Mouse (Mus musculus) v-Abl transformed pro-B cells (cell line): ENCODE measurements around the gene Card19.

Experiments
- in situ Hi-C, 2 experiments: fragments of 400-800 bp; cut with MboI; formaldehyde crosslinking; loops; one replicate each; pipeline ENCODE4 v1.15.1; 2025; ENCODE audit not compliant: unreplicated experiment in 2 of 2

Card19 gene

DNA sequence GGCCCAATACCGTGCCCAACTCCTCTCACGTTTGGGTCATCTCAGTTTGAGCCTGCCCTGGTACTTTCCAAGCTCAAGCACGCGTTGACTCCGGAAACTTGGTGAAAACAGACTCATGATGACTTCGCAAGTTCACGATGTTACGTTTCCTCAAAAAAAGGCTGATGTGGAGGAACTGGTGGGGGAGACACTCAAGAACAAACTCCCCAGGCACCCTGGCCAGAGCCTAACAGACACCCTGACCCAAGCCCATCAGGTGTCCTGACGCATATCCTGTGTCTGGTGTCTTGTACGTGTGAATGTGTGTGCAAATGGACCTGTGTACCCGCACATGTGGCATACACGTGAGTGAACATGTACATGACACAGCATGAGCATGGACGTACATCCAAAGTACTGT is 15.1 kb downstream of the Card19 start:
- in situ Hi-C loops, result loop anchor here in 1 of 2 experiments (25.0 kb wide), 1 partner anchor 462 kb away; the partner anchor contains the start of genes Cenpp and Nol8

DNA sequence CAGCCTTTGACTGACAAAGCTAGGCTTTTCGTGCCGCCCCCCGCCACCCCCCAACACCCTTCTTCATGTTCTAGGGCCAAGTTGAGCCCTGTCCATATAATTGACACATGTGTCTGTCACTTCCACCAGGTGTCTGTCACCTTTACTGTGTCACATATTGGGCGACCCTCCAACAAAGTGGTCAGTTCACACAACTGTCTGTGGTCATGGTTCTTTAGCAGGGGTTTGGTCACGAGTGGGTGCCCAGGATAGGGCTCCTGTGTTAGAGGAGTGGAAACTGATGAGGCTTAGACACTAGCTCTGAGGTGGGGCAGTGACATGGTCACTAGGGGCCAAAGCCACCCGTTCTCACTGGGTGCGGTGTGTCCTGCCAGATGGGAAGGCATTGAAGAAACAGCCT is 15.9 kb downstream of the Card19 start:
- in situ Hi-C loops, result loop anchor here (25.0 kb wide), 2 partner anchors 338 to 462 kb away; partner anchors contain the start of genes Cenpp (in 1 of the 2), Nol8 (in 1 of the 2) and Phf2 (in 1 of the 2)

DNA sequence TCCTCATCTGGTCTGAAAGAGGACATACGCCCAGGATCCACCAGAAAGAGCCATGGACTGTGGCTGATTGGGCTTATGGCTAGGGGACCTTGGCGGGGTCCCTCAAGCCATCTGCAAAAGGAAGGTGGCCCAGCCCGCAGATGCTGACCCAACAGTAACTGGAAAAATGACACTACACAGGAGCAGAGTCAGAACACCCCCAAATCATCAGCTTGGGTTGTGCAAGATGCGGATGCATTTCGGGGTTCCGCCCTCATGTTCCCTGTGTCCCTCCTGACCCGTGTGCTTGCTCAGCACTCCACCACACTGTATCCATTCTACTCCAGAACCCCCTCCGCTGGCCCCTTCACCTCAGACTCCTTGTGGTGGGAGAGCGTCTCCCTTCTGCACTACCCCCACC is 17.1 kb downstream of the Card19 start:
- in situ Hi-C loops, result loop anchor here in 1 of 2 experiments (25.0 kb wide), 1 partner anchor 336 kb away; the partner anchor contains the start of gene Phf2

DNA sequence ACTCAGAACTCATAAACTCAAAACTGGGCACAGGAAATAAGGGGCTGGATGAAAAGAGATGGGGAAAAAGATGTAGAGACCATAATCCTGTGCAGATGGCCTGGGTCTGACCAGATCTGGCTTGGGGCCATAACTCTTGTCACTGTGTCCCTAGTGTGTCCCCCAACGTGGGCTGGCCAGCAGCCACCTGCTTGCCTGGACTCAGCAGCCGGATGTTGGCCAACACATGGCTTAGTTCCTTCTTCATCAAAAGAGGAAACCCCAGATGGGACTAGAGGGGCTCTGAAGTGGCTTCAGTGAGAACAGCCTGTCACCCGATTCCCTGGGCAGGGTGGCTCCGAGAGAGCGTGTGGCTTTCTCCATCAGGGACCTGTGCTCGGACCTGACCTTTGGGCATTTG is 19.1 kb downstream of the Card19 start:
- in situ Hi-C loops, result loop anchor here in 1 of 2 experiments (25.0 kb wide), 1 partner anchor 334 kb away; the partner anchor contains the start of gene Phf2

DNA sequence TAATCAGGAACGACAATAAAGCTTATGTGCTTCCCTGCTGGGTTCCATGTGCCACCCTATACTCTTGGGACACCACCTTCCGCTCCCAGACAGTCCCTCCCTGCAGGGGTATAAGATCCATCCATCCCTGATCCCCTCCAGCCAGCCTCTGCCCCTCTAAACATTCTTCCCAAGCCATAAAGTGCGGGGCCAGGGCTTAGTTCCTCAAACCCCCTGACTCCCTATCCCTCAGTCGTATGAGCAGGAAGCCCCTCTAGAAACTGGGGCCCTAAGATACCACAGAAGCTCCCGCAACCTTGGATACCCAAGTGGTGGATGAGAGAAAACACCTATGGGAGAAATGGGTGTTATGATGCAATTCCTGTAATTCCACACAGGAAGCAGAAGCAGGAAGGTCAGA is 19.6 kb downstream of the Card19 start:
- in situ Hi-C loops, result loop anchor here in 1 of 2 experiments (25.0 kb wide), 1 partner anchor 334 kb away; the partner anchor contains the start of gene Phf2

DNA sequence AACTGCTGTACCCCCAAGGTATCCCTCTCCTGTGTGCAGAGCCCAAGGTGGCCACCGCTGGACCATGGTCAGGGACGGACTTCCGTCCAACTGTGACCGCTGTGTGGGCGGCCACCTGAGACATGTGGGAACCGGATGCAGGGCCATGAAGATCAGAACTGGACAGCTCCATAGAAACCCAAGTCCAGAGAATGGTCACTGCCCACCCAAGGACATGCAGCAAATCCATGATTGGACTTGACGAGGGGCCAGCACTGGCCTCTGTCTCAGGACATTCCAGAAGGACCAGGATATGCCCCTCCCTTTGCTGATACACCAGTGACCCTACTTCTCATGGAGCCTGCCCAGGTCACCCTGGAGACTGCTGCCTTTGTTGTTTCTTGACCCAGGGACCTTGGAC is 20.2 kb downstream of the Card19 start:
- in situ Hi-C loops, result loop anchor here in 1 of 2 experiments (25.0 kb wide), 1 partner anchor 333 kb away; the partner anchor contains the start of gene Phf2

DNA sequence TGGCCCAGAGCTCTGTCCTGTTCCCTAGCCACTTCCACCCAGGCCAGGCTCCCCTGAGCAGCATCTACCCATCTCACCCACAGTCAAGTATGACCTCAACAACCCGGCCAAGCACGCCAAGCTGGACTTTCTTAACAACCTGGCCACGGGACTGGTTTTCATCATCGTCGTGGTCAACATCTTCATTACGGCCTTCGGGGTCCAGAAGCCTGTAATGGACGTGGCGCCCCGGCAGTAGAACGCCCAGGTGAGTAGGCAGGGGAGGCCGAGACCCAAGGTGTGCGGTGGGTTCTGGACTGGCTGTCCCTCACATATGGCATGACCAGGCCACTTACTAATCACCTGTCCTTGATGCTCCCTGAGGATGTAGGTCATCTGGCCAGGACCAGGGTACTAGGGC is 21.0 kb downstream of the Card19 start:
- in situ Hi-C loops, result loop anchor here in 1 of 2 experiments (25.0 kb wide), 1 partner anchor 333 kb away; the partner anchor contains the start of gene Phf2

DNA sequence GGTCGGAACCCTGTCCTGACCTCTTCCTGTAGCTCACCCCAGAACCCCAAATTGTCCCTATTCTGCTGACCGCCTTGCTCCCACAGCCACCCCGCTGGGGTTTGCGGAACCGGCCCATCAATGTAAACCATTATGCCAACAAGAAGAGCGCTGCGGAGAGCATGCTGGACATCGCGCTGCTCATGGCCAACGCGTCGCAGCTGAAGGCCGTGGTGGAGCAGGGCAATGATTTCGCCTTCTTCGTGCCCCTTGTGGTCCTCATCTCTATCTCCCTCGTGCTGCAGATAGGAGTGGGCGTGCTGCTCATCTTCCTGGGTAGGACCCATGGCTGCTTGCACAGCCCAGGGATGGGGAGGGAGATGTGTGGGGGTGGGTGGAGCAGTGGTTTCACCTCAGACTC is 22.2 kb downstream of the Card19 start:
- in situ Hi-C loops, result loop anchor here in 1 of 2 experiments (25.0 kb wide), 1 partner anchor 331 kb away; the partner anchor contains the start of gene Phf2

DNA sequence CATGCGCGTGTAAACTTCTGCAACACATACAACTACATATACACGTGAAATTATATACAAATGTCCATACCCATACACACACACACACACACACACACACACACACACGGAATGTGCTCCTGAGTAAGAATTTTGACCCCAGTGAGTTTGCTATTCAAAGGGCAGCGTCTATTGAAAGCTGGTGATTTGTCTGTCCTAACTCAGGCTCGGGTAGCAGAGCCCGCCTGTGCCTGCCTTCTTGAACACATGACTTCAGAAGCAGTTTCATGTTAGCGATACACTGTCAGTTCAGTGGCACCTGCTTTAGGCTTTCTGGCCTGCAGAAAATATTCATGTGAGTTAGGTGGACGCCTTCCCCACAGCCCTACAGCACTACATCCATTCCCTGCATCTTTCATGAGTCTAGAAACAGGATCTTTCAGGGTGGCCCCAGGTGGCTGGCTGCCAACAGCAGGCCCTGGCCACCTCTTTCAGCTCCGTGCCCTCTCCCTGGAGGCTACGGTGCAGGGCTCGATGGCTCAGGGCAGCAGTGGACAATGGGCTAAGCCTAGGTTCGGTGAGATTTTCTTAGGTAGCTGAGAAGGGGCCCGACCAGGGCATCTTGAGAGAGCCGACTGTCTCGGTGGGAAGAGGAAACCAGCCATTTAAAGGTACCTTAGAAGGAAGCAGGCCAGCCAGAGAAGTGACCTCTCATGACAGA is 23.5 kb downstream of the Card19 start:
- in situ Hi-C loops, result loop anchor here in 1 of 2 experiments (25.0 kb wide), 1 partner anchor 330 kb away; the partner anchor contains the start of gene Phf2

DNA sequence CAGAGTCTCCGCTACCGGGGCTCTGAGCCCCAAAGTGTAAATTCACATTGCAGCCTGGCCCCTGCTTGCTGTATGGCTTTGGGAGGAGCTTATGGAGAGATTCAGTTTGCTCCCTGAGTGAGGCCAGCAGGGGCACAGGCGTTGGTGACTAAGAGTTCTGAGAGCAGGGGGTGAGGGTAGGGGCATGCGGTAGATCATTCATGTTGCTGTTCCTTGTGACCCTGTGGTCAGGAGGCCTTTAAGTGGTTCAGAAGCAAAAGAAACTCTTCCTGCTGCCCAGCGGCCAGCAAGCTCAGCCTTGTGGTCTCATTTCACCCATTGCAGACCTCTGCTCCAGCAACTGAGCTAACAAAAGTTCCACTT is 24.2 kb downstream of the Card19 start:
- in situ Hi-C loops, result loop anchor here in 1 of 2 experiments (25.0 kb wide), 1 partner anchor 329 kb away; the partner anchor contains the start of gene Phf2

DNA sequence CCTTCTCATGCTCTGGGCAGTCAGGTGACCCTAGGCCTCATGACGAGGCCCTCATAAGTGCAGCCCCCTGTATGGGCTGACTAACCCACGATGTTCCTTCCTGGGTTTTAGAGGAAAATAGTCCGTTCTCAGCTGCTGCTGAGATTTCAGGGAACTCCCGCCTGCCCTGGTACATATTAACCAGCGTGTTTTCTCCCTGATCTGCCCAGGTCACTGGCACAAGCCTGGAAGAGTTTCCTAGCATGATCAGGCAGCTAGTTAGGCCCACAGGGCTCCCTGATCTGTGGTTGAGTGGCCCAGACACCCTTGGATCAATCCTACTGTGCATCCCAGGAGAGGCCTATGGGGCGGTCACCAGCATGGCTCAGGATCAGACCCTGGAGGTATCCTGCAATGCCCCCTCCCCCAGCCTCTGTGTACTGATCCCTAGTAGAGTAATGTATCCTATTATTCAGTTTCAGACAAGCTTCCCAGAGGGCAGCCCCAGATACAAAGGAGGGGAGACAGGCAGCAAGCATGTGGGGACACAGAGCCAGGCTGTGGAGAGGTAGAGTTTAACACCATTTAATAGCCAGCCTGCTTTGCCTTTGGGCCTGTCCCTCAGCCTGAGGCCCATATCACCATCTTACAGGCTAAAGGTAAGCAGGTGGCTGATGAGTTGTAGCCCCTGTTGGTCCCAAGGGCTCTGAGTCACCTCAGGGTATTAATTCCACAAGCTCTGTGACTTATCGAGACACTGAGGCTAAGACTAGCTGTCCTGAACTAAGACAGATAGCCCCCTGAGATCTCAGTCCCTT is 24.8 kb downstream of the Card19 start:
- in situ Hi-C loops, result loop anchor here in 1 of 2 experiments (25.0 kb wide), 1 partner anchor 329 kb away; the partner anchor contains the start of gene Phf2

DNA sequence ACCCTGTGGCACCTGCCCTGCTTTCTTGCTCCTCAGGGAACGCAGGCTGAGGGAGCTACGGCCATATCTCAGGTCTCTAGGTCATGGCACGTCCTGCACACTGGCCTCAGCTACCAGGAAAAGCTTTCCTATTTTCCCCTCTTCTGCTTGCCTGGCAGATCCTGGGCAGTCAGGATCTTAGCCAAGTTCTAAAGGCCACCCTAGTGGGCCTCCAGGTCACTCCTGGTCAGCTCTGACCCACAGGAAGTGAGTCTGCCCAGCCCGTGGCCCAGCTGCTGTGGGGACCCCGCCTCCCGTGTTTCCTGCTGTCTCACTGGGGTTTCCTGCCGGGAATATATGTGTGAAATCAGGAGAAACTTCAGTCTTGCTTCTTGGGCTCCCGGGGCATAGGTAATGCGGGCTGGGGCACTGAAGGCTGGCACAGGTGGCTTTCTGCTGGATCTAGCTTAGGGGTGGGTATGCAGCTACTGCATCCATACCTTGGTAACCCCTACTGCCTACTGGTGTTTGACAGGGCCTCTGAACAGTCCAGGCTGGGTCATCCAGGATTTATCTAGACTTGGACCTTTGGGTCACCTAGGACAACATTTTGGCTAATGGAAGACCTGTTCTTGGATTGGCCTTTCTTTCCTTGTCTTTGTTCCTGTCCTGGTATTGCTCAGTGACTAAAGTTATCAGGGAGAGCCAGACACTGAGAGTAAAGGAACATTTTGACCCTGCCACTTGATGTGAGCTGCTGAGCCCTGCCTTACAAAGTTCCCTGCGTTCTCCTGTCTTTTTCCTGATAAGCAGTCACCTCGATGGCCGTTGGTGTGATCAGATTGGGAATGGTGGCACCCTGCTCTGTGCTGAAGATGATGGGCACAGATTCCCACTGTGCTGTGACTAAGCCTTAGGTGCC is 25.6 kb downstream of the Card19 start:
- in situ Hi-C loops, result loop anchor here in 1 of 2 experiments (25.0 kb wide), 1 partner anchor 328 kb away; the partner anchor contains the start of gene Phf2

DNA sequence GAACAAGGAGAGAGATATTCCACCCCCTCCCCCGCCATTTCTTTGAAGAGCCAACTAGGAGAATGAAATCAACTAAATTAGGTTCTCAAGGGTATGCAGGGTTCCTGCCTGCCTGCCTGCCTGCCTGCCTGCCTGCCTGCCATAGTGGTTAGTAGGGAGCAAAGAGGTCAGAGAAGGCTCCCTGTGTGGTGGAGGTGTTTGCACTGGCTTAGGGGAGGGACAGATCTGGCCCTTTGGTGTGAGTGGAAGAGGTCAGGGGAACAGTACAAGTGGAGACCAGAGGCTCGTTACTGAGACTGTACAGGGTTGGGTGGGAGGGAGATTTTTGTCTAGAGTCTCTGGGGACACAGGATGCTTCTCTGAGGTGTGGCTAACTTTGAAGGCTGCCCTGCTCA is 26.9 kb downstream of the Card19 start:
- in situ Hi-C loops, result loop anchor here in 1 of 2 experiments (25.0 kb wide), 1 partner anchor 327 kb away; the partner anchor contains the start of gene Phf2

DNA sequence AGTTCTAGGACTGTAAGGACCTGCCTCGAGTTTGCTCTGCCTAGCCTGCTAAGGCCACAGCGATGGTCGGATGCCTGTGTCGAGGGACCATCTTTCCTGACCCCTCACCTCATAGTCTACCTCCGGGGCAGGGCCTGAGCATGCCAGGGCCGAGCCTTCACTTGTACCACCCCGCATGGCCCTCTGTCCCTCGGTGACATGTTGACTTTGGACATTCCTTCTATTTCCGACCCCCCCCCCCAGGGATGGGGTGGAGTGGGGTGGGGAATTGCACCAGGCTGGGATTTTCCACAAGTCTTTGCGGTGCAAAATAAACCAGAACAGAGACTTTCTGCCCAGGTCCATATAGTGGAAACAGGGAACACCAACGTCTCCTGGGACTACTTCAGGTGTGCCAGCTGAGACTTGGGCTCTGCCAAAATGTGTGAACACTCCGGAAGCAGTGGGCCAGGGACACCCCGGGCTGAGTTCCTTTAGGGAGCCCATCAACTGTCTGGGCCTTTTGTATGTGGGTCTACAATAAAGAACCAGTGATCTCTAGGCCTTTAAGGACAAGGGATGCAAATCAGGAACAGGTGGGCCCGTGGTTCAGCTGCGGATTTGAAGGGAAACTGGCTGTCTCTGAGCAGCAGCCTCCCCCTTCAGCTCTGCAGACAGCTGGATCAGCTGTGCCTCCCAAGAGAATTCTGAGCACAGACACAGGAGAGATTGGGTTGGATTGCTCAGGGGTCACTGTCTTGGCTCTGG is 27.4 kb downstream of the Card19 start:
- in situ Hi-C loops, result loop anchor here in 1 of 2 experiments (25.0 kb wide), 1 partner anchor 326 kb away; the partner anchor contains the start of gene Phf2

DNA sequence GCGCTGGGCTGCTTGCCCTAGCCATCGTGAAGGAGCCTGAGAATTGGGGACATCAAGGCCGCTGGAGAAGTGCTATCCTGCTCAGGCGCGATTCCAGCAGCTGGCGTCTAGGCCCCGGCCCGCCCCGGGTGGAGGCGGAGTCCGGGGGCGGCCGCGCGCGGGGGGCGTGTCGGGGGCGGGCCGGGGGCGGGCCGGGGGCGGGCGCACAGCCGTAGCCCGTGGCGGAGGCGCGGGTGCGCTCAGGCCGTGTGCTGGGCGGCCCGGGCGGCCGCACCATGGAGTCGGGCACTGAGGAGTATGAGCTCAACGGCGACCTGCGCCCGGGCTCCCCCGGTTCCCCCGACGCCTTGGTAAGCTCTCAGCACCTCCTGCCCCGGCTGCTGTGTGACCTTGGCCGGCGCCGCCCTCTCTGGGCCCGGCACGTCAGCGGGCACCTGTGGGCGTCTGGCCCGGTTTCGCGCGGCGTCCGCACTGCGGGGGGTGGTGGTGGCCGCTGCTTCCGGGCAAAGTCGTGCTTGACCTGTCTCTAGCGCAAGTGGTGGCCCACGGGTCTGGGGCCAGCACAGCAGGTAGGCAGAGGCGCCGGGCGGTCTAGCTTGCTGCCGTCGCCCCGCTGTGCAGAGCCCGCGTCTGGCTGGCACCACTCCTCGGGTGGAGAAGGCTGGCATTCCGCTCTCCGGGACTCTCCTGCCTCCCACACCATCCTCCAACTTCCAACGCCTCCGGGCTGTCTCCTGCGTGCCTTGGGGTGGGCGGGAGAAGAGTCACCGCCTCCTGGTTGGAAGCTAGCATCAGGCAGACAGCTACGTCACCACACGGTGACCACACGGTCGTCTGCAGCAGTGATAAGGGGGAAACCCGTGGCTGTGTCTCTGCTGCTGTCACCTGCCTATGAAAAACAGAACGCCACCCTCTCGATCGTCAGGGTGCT is 28.3 kb downstream of the Card19 start, which contains the start of gene Ninj1:
Gene Ninj1 (plus strand): TSS at position 198 of the 931 bp plus-strand sequence.
- in situ Hi-C loops, result loop anchor here in 1 of 2 experiments (25.0 kb wide), 1 partner anchor 325 kb away; the partner anchor contains the start of gene Phf2

DNA sequence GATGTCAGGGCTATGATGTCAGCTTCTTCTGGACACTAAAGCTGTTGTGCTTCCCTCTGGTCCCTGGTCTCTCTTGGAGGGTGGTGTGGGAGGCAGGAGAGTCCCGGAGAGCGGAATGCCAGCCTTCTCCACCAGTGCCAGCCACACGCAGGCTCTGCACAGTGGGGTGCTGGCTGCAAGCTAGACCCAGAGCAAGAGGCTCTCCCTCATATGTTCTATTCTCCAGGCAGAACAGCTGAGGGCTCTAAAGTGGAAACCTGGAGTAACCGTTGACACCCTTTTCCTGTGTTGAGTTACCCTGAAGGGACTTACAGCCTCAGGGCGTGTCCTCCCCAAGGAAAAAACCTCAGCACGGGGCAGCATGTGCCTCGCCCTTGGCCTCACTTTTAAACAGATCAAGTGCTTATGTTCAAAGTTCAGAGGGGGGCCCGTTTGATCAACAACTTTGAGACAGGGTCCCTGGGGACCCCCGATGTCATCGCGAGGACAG is 29.0 kb downstream of the Card19 start:
- in situ Hi-C loops, result loop anchor here in 1 of 2 experiments (25.0 kb wide), 1 partner anchor 325 kb away; the partner anchor contains the start of gene Phf2

DNA sequence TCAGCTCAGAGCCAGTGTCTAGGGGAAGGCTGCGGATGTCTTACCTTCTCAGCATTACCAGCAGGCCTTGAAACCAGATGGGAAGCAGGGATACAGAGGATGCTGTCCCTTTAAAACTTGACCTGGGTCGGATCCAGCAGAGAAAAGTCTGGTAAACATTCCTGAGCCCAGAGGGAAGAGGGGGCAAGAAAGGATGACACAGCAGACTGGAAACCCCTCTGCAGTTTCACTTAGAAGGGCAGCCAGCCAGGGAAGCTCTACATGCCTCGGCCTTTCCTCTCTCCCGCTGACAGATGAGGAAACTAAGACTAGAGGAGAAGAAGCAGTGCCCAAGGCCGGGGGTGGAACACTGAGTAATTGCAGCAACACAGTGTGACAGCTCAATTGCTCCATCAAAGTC is 32.2 kb downstream of the Card19 start:
- in situ Hi-C loops, result loop anchor here in 1 of 2 experiments (25.0 kb wide), 1 partner anchor 321 kb away; the partner anchor contains the start of gene Phf2
